Mouse (Mus musculus) right cerebral cortex, adult 2 months (tissue): ENCODE results near the gene Lifr.
A peak's percentile ranks its signal among the peaks of the same experiment; 100 is the strongest.

ENCODE experiments used
- DNase-seq, 2 experiments: peaks; one replicate each; pipeline ENCODE4 v3.0.0; 2021 to 2022; ENCODE audit warnings: low spot score in 2 of 2

The Lifr gene

GRCm38 (mm10) chr15:7080916-7081626, 9.3 kb upstream of the Lifr start:
- no peak for DNase-seq

- DNase-seq, result no peak
Observed at GRCm38 (mm10) chr15:7081795-7082194, 8.6 kb upstream of the Lifr start.

GRCm38 (mm10) chr15:7082901-7083300, 7.5 kb upstream of the Lifr start:
- no peak for DNase-seq

GRCm38 (mm10) chr15:7084780-7085497, 5.5 kb upstream of the Lifr start:
- DNase-seq, result no peak

GRCm38 (mm10) chr15:7088691-7089090, 1.7 kb upstream of the Lifr start:
- DNase-seq, result no peak

- no peak for DNase-seq
Observed at GRCm38 (mm10) chr15:7092321-7092720, 1.9 kb downstream of the Lifr start.

- no peak for DNase-seq
Observed at GRCm38 (mm10) chr15:7099406-7099805, 9.0 kb downstream of the Lifr start.

GRCm38 (mm10) chr15:7100226-7100625, 9.8 kb downstream of the Lifr start:
- peak; percentile 22 to 52 for DNase-seq

GRCm38 (mm10) chr15:7103051-7103450, 12.6 kb downstream of the Lifr start:
- no peak for DNase-seq

GRCm38 (mm10) chr15:7105224-7105623, 14.8 kb downstream of the Lifr start:
- no peak for DNase-seq

GRCm38 (mm10) chr15:7108160-7108559, 17.7 kb downstream of the Lifr start:
- DNase-seq, result no peak

GRCm38 (mm10) chr15:7112227-7112907, 22.0 kb downstream of the Lifr start:
- DNase-seq, result no peak

- DNase-seq, result no peak
Observed at GRCm38 (mm10) chr15:7113906-7114305, 23.5 kb downstream of the Lifr start.

- DNase-seq, result no peak
Observed at GRCm38 (mm10) chr15:7115326-7116003, 25.1 kb downstream of the Lifr start.

GRCm38 (mm10) chr15:7116216-7116615, 25.8 kb downstream of the Lifr start:
- DNase-seq, result no peak

- no peak for DNase-seq
Observed at GRCm38 (mm10) chr15:7116699-7117098, 26.3 kb downstream of the Lifr start.

- no peak for DNase-seq
Observed at GRCm38 (mm10) chr15:7117944-7118343, 27.5 kb downstream of the Lifr start.

GRCm38 (mm10) chr15:7118849-7119248, 28.4 kb downstream of the Lifr start:
- no peak for DNase-seq

- no peak for DNase-seq
Observed at GRCm38 (mm10) chr15:7119930-7120512, 29.6 kb downstream of the Lifr start.

GRCm38 (mm10) chr15:7123781-7124450, 33.5 kb downstream of the Lifr start:
- DNase-seq, result no peak

- DNase-seq, result no peak
Observed at GRCm38 (mm10) chr15:7126171-7126570, 35.8 kb downstream of the Lifr start.
